Mouse (Mus musculus) gastrocnemius, postnatal 10 days (tissue): Measurements from ENCODE around the gene Cdk8. TPM values are rescaled to one million over a fixed set of nuclear protein-coding genes. Genes with fewer than 3 reads are reported as not detected.

ENCODE experiments used
- DNase-seq: peaks from one replicate; pipeline ENCODE4 v3.0.0; 2021; ENCODE audit warnings: mixed read lengths
- total RNA-seq, 2 experiments: library from RNA; stranded (reverse); gene quantifications; 2 replicates each; pipeline ENCODE4 v1.2.3; 2021

Gene Cdk8
- total RNA-seq, 2 experiments from 2014 or later = 20.5 to 27.2 TPM

- DNase-seq = no peak
Observed at GRCm38 (mm10) chr5:146318051-146318450, 87.0 kb downstream of the Cdk8 start.

- DNase-seq = no peak
Observed at GRCm38 (mm10) chr5:146318461-146318860, 87.4 kb downstream of the Cdk8 start.

GRCm38 (mm10) chr5:146328941-146329340, 97.9 kb downstream of the Cdk8 start:
- no peak for DNase-seq

GRCm38 (mm10) chr5:146329541-146329940, 98.5 kb downstream of the Cdk8 start:
- DNase-seq = no peak

- peak; percentile 40 for DNase-seq
Observed at GRCm38 (mm10) chr5:146330031-146330764, 99.2 kb downstream of the Cdk8 start.

GRCm38 (mm10) chr5:146330765-146331115, 99.7 kb downstream of the Cdk8 start:
- DNase-seq = no peak

- DNase-seq = no peak
Observed at GRCm38 (mm10) chr5:146331131-146331530, 100.1 kb downstream of the Cdk8 start.

GRCm38 (mm10) chr5:146332541-146332940, 101.5 kb downstream of the Cdk8 start:
- no peak for DNase-seq

GRCm38 (mm10) chr5:146334410-146334809, 103.4 kb downstream of the Cdk8 start:
- DNase-seq = no peak

- DNase-seq = no peak
Observed at GRCm38 (mm10) chr5:146338064-146338463, 107.0 kb downstream of the Cdk8 start.

GRCm38 (mm10) chr5:146340037-146340436, 109.0 kb downstream of the Cdk8 start:
- DNase-seq = no peak

- DNase-seq = no peak
Observed at GRCm38 (mm10) chr5:146344911-146345686, 114.1 kb downstream of the Cdk8 start.

GRCm38 (mm10) chr5:146347081-146347480, 116.1 kb downstream of the Cdk8 start:
- no peak for DNase-seq

GRCm38 (mm10) chr5:146349183-146349582, 118.2 kb downstream of the Cdk8 start:
- no peak for DNase-seq

- no peak for DNase-seq
Observed at GRCm38 (mm10) chr5:146350784-146351183, 119.8 kb downstream of the Cdk8 start.

- no peak for DNase-seq
Observed at GRCm38 (mm10) chr5:146352006-146352405, 121.0 kb downstream of the Cdk8 start.

Other genes starting within 250 kb of the Cdk8 start
- gene Cyp3a25, start 221.6 kb upstream of the Cdk8 start, total RNA-seq = not detected
- not detected for gene Cyp3a59, start 152.0 kb upstream of the Cdk8 start, total RNA-seq
- gene Gm5565, start 70.7 kb upstream of the Cdk8 start, total RNA-seq = not detected
- gene Gm6309, start 60.5 kb upstream of the Cdk8 start, total RNA-seq = not detected
- gene 1700001J03Rik, start 45.9 kb upstream of the Cdk8 start, total RNA-seq = under 1 TPM; 0.65 to 0.87 TPM
- gene Rnf6, start 9.7 kb upstream of the Cdk8 start, total RNA-seq = 10 to 100 TPM; 38.7 to 43.0 TPM
- 1 to 10 TPM; 1.6 TPM for gene Wasf3, start 153.8 kb downstream of the Cdk8 start, total RNA-seq